Mouse (Mus musculus): ENCODE measurements around the gene Ccl22.

- no peak for TF ChIP-seq POLR2A (IDR thresholded peaks at IDR 0.05; ENCODE audit: borderline replicate concordance, control insufficient read depth, low read depth, low read length)
- TF ChIP-seq CTCF (IDR thresholded peaks at IDR 0.05; ENCODE audit: control insufficient read depth, insufficient read depth, low read length), result no peak
These were observed 49.0 kb downstream of the Ccl22 start for GRCm38 (mm10) chr8:94794368-94794767.
